Mouse (Mus musculus): Measurements from ENCODE around the gene St3gal3.

Gene St3gal3

DNA sequence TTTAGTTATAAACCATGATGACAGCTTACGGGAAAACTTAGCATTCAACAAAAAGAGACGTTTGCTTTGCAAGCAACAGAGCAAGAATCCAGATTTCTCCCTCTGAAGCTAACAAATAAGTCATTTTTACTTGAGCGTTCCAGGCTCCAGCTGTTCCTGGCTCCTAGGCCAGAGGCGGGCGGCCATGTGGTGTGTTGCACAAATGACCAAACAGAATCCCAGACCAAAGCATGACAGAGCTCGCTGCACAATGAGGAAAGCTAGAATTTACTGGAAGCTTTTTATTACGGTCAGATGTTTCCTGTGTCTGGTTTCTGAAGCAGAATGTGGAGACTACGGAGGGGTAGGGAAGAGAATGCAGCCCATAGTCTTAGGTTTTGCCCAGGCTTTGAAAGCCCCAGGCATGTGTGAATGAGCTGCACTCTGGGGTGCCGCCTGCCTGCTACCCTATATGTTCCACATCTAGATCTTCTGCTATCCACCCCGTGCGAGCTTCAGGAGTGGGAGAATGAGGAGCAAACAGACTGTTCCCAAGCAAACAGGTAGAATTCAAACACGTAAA is 76.5 kb downstream of the St3gal3 start:
- no peak for DNase-seq (ENCODE audit: low read depth in 2 of 2, low spot score in 2 of 2)

DNA sequence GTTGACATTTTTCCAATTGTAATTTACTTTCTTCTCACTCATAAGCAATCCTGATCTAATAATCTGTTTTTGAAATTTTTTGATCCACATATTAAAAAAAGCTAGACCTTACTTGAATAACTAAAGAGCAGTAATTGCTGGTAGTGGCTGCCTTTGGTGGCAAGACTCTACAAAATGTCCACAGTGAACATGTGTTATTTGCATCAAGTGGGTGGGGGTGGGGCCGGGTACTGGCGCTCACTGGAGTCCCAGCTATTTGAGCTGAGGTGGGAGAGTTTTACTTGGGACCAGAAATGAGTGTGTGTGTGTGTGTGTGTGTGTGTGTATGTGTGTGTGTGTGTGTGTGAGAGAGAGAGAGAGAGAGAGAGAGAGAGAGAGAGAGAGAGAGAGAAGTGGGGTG is 77.6 kb downstream of the St3gal3 start:
- no peak for DNase-seq (ENCODE audit: low read depth in 2 of 2, low spot score in 2 of 2)

DNA sequence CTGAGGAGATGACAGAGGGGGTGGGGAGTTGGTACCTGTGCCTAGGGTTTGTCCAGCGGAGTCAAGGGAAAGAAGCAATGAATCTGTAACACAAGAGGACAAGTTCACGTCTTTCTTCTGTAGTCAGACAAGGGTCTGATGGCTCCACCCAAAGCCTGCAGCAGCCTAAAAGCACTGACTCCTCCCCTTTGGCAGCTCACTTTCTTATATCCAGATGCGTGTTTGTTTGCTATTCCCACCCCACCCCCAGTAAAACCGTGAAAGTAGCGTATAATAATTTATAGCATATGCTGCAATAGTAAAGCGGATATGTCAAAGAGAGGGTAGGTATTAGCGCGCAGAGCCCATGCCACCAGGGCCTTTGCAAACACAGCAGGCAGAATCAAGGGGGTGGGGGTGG is 80.1 kb downstream of the St3gal3 start:
- DNase-seq (ENCODE audit: low read depth in 2 of 2, low spot score in 2 of 2), result no peak

DNA sequence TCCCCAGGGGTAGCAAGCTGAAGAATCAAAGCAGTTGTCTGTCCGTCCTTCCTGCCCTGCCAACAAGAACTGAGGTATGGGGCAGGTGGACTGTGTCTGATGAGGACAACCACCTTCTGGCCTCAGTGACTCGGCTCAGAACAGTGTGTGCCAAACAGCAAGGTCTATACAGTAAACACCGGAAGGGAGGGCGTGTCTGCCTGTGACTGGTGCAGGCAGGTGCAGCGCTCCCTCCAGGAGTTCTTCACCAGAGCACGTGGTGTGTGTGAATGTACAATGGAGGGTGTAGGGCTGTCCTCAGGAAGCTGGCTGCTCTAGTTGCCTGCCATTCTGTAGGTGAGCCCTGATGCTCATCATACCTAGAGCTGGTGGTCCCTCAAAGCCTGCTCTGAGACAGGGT is 80.8 kb downstream of the St3gal3 start:
- no peak for DNase-seq (ENCODE audit: low read depth in 2 of 2, low spot score in 2 of 2)

DNA sequence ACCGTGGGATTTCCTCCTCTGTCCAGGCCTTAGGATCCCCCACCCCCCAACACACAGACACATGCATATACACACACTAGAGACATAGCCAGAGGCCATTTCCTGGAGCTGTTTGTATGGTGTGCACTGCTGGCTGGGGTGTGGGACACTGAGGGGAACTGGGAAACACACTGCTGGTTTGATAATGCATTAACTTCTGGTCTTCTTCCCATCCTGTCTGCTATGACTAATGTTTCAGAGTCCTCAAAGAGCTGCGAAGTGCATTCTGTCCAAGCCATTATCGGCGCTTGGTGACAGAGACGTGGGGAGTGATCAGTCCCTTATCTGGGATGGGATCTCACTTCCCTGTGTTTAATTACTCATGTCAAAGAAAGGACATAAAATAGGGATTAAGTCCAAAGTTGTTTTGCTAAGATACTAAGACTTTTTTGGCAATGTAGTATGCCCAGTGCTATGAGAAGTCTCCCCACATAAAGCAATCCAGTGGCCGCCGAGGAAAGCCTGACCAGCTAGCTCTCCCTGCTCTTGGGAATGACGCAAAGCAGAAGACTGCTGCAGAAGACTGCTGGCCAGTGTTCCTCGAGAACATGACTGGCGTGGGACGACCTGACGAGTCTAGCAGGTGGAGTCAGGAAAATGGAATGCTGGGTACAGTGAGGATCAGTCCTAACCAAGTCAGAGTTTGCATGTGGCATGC is 85.0 kb downstream of the St3gal3 start:
- no peak for DNase-seq (ENCODE audit: low read depth in 2 of 2, low spot score in 2 of 2)

DNA sequence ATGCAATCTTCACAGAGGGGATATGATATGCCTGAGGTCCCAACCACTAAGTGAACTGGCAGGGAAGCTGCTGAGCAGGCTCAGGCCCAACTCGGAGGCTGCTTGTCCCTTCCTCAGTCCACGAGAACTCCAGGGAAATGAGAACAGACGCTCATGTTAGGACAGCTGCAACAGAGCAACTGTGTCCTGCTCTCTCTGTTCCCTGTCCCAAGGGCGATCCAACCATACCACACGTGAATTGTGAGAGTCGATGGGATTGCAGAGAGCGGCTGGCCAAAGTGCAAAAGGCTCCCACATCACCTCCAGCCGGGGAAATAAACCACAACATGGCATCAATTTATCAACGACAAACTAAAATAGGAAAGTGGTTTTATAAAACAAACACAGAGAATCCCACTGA is 90.2 kb downstream of the St3gal3 start:
- no peak for DNase-seq (ENCODE audit: low read depth in 2 of 2, low spot score in 2 of 2)

DNA sequence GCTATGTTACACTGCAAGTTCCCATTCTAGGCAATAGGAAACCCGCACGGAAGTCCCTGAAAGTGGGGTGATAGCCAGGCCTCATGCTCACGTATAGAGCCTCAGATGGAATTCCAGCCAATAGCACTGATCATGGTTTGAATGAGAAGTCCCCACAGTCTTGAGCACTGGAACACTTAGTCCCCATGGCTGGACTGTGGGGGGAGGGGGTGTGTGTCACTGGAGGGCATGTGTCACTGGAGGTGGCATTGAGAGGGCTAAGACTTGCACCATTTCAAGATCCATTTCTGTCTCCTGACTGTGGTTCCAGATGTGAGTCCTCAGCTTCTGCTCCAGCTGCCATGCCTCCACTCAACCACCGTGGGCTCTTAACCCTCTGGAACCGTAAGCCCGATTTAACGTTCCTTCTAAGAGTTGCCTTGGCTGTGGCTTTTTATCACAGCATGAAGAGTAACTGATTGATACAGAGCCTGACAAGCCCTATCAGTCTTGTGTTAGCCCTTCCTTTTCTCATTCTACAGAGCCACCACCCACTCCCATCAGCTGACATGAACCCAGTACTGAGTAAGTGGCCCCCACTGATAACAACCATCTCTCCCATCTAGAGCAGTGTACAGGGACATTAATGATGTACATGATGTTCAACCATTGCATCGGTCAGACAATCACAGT is 91.2 kb downstream of the St3gal3 start:
- no peak for DNase-seq (ENCODE audit: low read depth in 2 of 2, low spot score in 2 of 2)

DNA sequence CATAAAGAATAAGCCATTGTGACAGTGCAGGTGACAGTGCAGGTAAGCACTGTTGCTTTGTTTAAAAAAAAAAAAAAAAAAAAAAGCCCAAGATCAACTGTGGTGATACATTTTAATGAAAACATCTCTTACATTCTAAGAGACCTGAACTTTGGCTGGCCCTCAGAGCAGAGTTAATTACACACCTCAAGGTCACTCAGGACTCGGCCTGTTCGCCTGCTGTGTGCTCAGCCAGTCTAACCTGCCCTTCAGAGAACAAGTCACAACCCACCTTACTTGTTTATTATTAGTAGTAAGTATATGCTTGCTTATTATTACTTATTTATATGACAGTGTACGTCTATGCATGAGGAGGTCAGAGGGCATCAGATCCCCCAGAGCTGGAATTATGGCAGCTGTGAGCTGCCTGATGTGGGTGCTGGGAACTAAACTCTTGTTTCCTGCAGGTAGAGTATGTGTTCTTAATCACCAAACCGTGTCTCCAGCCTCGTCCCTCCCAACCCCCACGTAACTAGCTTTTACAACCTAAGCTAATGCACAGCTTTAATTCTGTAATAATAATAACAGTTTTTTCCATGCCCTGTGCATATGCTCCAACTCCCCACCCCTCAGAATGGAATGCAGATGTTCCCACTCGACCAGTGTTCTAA is 91.9 kb downstream of the St3gal3 start:
- no peak for DNase-seq (ENCODE audit: low read depth in 2 of 2, low spot score in 2 of 2)

DNA sequence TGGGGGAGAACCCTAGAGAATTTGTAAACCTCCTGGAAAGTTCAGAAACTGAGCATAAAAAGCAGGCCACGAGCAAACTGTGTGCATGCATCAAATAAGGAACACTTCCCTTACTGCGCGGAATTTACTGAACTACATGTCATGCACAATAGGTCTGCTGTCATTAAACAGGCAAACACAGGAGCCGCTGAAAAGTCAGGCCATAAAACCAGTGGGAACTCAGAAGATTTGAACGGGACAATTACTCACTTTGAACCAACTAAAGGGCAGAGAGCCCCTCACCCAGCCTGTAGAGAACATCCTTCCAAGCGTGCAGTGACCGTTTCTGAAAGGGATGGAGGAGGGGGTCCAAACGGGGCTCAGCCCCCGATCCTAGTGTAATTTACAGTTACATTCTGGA is 93.6 kb downstream of the St3gal3 start:
- no peak for DNase-seq (ENCODE audit: low read depth in 2 of 2, low spot score in 2 of 2)

DNA sequence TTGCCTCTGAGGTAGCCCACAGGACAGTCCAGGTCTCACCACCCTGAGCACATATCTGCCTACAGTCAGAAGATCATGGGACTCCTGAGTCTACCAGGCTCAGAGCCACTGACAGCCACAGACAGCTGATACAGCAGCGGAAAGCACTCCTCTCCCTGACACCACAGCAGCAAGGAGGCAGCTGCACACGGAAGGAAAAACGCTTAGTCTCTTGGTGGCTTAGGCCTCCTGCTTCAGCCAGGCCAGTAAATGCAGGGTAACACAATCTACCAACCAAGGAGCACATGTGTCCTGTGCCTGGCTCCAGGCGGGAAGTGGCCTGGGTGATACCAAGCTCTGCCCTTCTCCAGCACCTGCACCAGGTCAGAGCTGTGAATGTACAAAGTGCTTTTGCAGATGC is 94.1 kb downstream of the St3gal3 start:
- DNase-seq (ENCODE audit: low read depth in 2 of 2, low spot score in 2 of 2), result no peak

DNA sequence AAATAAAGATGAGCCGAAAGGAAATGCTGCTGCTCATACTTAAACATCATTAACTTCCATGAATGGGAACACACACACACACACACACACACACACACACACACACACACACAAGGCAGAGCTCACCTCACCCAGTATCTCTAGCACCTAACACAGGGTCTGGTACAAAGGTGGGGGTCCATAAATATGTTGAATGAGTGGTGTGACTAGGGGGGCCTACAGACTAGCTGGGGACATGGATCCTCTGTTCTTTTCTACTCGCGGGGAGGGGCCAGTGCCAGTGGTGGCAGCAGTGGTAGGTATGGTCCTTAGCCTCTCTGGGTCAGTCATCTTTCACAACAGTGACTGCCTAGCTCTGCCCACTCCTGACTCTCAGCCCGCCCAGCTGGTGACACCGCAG is 94.8 kb downstream of the St3gal3 start:
- no peak for DNase-seq (ENCODE audit: low read depth in 2 of 2, low spot score in 2 of 2)

DNA sequence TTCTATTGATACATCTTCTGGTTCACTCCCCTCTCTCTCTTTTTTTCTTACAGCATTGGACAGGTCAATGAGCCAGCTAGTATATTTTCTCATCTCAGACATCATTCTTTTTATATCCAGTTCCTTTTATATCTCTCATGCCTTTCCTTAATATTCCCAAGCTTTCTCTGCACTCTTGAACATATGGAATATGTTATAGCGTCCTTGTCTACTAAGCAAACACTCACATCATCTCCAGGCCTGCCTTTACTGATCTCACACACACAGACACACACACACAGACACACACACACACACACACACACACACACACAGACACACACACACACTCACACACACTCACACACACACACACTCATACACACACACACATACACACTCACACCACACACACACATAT is 96.7 kb downstream of the St3gal3 start:
- DNase-seq (ENCODE audit: low read depth in 2 of 2, low spot score in 2 of 2), result no peak

DNA sequence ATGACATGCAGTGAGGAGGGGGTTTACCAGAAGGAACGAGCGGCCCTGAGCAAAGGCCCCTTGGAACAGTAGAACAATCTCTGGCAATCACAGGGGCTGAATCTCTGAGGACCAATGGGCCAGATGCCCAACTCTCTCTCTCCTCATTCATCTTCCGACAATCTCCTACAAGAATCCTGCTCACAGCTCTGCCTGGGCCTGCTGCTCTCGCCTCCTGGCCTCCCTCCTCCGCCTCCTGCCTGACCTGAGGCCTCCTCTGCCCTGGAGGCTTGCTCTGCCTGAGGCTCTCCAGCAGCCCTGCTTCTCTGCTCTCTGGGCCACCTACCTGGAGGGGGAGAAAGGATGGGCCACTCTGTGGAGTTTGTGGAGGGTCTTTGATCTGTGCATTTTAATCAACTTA is 97.3 kb downstream of the St3gal3 start:
- no peak for DNase-seq (ENCODE audit: low read depth in 2 of 2, low spot score in 2 of 2)

DNA sequence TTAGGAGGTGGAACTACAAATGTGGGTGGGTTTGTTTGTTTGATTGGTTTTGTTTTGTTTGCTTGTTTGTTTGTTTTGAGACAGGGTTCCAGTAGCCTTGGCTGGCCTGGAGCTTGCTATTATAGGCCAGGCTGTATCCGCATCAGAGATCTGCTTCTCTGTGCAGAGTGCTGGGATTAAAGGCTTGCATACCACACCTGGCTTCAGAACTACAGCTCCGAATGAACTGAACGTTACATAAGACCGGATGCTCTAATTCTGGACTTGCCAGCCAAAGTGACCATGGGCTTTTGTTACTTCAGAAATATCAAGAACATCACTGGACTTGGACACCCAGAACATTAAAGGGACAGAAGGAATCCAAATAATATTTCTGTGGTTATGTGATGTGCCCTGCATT is 98.2 kb downstream of the St3gal3 start:
- no peak for DNase-seq (ENCODE audit: low read depth in 2 of 2, low spot score in 2 of 2)

DNA sequence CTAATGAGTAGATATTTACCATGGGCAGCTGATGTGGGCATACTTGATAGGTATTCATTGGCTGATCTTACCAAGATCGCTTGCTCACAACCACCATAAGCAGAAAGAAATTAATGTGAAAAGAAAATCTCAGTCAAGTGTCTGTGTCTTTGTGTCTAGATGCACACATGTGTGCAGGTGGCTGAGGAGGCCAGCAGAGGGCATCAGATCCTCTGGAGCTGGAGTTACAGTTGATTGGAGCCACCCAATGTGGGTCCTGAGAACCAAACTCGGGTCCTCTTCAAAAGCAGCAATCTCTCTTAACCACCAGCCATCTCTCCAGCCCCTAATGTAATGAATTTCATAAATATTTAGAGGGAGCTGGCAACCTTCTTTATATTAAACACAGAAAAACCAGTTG is 99.6 kb downstream of the St3gal3 start:
- DNase-seq (ENCODE audit: low read depth in 2 of 2, low spot score in 2 of 2), result no peak

DNA sequence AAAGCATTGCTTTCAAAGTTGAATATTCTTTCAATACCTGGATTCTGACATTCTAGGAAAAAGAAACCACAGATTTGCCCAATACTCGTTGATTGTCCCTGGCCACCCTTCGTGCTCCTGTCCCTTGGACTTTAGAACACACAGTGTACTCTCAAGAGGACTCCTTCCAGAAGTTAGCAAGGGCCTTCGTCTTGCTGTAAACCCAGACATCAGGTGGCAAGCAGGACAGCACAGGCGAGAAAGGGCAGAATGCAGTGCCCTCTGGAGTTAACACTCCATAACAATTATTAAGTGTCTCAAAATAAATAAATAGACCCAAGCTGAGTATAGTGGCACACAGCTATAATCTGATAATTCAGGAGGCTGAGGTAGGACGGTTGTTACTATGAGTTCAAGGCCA is 101.7 kb downstream of the St3gal3 start:
- DNase-seq (ENCODE audit: low read depth in 2 of 2, low spot score in 2 of 2), result no peak

DNA sequence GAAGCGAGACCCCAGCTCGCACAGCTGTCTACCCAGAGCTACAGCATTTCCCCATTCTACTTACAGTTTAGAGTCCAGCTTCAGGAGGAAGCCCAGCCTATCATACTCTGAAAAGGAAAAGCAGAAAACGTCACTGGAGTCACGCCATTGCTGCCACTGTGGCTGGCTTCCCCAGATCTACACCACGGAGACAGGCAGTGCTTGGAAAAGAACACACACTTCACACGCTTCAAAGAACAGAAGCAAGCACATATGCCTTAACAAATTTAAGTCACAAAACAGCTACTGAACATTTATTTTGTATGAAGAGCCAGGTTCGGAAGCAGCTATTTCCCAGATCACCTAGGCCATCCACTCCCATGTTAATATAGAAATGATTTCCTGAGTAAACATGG is 102.9 kb downstream of the St3gal3 start:
- no peak for DNase-seq (ENCODE audit: low read depth in 2 of 2, low spot score in 2 of 2)

DNA sequence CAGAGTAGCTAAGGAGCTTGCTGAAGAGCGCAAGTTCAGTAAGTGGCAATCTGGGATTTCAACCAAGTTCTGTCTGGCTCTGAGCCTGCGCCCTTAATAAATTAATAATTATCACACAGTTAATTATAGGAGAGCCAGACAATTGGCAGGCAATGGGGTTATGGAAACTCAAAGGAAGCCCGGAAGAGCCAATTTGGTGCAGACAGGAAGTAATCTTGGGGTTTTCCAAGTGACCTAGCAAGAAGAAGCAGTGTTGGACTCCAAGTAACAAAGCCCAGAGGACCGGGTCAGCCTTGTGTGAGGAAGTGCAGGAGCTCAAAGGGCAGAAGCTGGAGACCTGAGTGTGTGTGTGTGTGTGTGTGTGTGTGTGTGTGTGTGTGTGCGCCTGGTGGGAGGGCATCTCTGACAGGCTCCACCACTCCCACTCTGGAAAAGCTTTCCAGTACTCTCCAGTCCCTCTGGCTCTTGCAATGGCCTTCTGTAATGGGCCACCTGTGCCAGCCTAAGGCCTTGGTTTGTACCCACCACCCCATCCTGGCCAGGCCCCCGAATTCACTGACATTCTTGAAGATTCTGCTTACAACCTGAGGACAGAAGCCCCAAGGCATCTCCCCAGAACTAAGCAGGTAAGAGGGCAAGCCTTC is 103.5 kb downstream of the St3gal3 start:
- no peak for DNase-seq (ENCODE audit: low read depth in 2 of 2, low spot score in 2 of 2)

DNA sequence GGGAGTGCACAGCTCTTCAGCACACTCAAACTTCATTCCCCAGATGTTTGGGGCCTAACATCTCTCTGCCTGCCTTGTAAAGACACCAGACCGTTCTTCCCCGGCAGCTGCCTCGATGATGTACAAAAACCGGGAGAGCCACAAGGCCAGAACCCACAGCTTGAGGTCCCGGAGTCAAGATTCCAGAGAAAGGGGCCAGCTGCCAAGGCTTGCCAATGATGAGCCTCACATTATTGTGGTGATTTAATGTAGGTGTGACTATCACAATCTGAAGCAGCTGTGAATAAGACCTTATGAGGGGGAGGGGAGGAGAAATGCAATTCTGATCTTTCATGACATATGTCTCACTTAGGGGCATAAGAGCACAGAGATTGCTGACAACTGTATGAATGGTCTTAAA is 104.4 kb downstream of the St3gal3 start:
- DNase-seq (ENCODE audit: low read depth in 2 of 2, low spot score in 2 of 2), result no peak

DNA sequence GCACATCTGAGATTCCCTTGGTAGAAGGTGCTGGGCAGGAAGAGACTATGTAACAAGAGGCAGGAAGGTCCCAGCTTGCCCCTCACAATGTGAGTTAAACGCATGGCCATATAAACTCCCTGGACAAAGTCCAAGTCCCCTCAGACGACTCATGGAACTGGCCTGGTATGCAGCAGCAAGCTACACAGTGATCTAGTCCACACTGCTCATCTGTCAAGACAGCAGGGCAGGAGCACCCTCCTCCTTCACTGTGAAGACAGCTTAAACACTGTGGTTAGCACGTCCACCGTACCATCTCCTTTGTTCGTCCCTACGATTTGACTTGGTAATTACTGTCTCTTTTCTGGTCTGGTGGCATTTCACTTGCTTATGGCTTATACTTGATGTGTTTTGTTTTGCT is 104.8 kb downstream of the St3gal3 start:
- no peak for DNase-seq (ENCODE audit: low read depth in 2 of 2, low spot score in 2 of 2)

DNA sequence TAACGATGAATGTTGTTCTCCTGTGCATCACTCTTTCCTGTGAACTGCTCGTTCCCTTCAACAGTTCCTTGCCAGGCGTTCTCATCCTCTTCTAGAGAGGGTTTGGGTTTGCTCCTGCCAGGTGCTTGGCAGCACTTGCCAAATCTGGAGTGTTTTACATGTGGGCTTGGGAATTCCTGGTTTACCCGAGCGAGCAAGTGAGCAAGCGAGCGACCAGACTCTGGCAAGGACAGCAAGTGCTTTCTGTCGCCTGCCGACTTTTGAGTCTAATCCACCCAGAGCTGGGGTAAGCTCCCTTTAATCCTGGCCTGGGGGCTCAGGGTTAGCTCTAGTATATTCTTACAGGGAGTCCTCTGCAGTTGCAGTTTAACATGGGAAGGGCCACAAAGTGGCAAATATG is 105.7 kb downstream of the St3gal3 start:
- no peak for DNase-seq (ENCODE audit: low read depth in 2 of 2, low spot score in 2 of 2)

DNA sequence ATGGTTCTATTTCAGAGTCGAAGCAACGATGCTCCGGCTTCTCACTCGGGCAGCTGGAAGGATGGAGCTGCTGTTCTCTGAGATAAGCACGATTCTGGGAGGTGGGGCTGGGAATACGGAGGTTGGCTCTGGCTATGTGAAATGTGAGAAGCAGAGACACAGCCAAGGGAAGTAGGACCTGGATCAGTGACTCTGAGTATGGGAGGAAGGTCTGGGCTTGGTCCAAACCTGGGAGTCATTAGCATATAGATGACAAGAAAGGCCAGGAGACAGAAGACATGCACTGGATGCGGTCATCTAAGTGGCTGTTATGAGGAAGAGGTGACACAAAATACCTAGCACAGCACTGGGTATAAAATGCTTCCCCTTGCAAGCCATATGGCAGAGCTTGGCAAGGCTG is 108.8 kb downstream of the St3gal3 start:
- no peak for DNase-seq (ENCODE audit: low read depth in 2 of 2, low spot score in 2 of 2)

Measured in CD8-positive naive resting alpha-beta T cell, adult 2 months (primary cell).